Mouse (Mus musculus) small intestine, adult 2 months (tissue): ENCODE results near the gene Gm44805.

Experiments
- CTCF ChIP-seq: fragments of 200-500 bp; IDR thresholded peaks from 2 replicates; pipeline ENCODE4 v1.5.1; 2012; ENCODE audit warnings: low read depth, mild to moderate bottlenecking, control low read depth, inconsistent platforms, low read length, moderate library complexity, mixed read lengths; ENCODE audit not compliant: insufficient replicate concordance, insufficient read length; ENCODE audit errors: extremely low read depth
- POLR2A ChIP-seq: fragments of 200-500 bp; IDR thresholded peaks from 2 replicates; pipeline ENCODE4 v1.6.1; 2012; ENCODE audit warnings: low read depth, mild to moderate bottlenecking, control low read depth, inconsistent platforms, low read length, moderate library complexity

GRCm38 (mm10) chr7:19705271-19705670 is 24.0 kb upstream of the Gm44805 start:
- no peak for TF ChIP-seq CTCF
- TF ChIP-seq POLR2A = no peak
